Mouse (Mus musculus): ENCODE data around the gene Lrp11.
"Not testable (repeated sequence)": the region's sequence is repeated elsewhere in the genome, so short reads cannot be mapped to it uniquely, and the experiment has no call there.

Lrp11 gene

DNA sequence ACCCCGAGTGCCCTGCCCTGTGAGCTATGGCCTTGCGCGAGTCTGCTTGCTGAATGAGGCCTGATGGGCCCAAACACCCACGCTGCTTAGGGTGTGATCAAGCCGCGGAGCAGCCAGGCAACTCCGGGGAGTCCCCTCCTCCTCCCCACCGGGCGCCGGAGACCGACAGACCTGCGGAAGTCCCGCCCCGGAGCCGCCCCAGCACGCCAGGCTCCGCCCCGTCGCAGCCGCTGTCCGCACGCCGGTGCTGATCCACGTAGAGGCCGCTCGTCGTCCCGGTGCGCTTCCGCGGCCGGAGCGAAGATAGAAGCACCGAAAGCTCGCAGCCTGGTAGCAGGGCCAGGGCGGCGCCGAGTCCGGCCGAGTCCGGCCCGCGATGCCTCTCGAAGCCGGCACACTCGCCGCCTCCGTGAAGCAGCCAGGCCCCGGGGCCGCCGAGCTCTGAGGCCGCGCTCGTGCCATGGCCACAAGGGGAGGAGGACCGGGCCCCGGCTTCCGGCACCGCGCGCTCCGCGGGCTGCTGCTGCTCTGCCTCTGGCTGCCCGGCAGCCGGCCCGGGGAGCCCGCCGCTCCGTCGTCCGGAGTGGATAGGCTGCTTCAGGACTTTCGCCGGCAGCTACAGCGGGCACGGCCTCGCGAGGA, at the start of gene Lrp11:
Gene Lrp11 (plus strand): TSS at position 209 of the 642 bp plus-strand sequence.
- peak; percentile 93 to 98 for DNase-seq (ENCODE audit: inconsistent age in 2 of 2, low spot score in 1 of 2)

DNA sequence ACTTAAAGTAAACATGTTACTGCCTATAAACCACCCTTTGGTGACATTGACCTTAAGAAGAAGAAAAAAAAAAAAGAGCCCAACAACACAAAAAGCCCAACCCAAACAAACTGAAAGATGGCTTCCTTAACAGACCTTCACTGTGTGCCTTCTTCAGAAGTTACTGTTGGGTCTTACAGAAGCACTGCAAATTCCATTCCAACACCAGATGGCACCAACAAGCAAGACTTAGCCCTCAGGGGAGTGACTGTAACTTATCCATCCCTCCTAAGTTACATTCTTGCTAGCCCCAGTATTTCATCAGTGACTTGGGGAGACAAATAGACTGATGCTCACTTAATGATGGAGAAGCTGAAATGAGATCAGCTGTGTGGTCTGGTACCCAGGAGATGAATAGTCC, 11.6 kb upstream of the Lrp11 start:
- peak in 1 of 2 experiments; percentile 65 for DNase-seq (ENCODE audit: inconsistent age in 2 of 2, low spot score in 1 of 2)

DNA sequence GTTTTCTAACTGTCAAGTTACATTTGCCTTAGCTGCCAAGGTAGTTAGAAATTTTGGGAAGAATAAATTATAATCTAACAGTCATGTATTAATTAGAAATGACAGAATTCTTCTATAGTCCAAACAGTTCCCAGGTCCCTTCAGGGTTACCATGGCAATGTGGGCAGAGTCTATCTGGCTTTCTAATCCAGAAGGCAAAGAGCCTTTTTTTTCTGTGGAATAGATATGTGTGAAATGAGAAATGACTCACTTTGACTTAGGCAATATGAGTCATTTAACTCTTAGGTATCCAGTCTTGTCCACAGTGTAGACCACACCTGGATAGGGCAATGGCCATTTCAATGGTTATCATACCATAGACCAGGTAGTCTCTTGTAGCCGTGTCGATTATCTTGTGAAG, 8.2 kb upstream of the Lrp11 start:
- DNase-seq (ENCODE audit: inconsistent age in 2 of 2, low spot score in 1 of 2) = no peak

DNA sequence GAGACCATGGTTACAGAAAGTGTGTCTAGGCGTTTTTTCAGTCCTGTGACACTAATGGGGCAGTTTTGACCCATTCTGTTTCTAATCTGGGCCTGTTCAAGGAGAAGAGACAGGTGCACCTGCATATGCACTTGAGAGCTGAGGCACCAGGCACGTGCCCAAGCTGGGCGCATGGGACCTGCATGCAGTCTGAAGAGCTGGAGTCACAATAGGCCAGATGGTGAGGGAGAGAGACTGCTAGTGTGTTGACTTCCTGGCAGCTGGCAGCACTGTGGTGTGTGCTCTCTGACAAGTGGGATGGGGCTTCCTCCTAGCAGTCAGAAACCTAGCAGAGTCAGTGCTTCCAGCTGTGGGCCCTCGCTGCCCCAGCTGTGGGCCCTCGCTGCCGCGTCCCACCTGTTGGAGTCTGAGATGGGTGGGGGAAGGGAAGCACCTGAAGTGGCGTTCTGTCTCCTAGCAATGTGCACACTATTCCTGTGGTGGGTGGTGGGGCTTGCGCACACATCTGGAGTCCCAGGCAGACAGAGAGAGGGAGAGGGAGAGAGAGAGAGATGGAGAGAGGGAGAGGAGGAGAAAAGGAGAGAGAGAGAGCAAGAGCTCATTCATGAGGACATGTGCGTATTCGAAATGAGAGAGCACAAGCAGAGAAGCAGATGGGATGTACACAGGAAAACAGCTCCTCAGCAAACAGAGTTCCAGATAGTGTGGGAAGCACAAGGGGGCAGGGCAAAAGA, 7.3 kb upstream of the Lrp11 start:
- DNase-seq (ENCODE audit: inconsistent age in 2 of 2, low spot score in 1 of 2) = no peak

DNA sequence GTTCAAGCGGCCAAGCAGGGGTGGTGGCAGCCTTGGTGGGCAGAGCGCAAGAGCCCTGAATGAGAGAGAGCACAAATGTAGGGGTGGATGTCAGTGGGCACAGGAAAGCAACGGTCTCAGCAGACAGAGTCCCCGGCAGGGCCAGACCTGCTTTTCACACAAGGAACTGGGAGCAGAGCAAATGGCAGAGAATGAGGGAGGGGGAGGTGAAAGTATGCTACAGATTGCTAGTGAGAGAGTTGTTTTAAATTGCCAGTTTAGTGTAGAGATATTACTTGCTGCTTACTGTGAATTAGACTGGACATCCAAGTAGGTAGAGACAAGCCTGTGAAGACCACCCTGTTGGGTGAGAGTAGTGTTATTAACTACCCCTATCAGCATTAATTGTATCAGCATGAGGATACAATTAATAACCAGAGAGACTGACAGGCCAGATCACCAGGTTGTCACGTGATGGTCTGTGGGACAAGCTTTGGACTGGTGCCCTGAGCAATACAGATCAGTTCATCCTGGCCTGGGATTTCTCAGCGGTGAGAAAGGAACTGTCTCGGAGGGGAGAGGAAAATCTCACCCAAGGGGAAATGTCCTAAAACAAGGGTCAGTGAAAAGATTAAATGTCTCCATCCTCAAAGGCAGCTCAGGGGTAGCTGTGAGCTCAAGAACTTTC, 6.6 kb upstream of the Lrp11 start:
- DNase-seq (ENCODE audit: inconsistent age in 2 of 2, low spot score in 1 of 2) = peak in 1 of 2 experiments; percentile 41

DNA sequence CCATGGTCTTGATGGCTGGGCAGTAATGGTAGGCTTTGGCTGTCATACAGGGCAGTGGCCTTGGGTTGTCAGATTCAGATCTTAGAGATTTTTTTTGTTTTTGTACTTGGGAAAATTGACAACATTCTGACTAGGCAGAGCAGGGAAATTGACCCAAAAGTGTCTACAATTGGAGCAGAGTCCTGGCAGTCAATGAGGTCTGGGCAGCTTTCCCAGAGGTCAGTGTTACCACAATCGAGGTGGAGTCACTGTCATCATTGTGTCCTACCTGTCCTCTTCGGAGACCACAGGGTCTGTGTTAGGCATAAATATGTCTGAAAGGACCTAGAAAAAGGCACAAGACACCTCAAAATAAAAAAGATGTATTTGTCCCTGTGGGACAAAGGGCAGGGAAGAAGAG, 2.8 kb upstream of the Lrp11 start:
- DNase-seq (ENCODE audit: inconsistent age in 2 of 2, low spot score in 1 of 2) = no peak

DNA sequence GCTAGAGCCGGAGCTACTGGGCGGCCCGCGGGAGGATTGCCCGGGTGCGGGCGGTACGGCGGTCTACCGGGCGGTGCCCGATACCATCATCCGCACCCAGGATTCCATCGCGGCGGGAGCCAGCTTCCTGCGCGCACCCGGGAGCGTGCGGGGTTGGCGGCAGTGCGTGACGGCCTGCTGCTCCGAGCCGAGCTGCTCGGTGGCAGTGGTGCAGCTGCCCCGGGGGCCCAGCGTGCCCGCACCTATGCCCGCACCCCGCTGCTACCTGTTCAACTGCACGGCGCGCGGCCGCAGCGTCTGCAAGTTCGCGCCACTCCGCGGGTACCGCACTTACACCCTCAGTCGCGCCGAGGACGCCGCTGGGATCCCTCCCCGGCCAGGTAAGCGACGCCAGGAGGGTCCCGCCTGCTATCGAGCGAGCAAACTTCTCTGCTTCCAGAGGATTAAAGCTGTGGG, 662 bp downstream of the Lrp11 start:
- no peak for DNase-seq (ENCODE audit: inconsistent age in 2 of 2, low spot score in 1 of 2)

DNA sequence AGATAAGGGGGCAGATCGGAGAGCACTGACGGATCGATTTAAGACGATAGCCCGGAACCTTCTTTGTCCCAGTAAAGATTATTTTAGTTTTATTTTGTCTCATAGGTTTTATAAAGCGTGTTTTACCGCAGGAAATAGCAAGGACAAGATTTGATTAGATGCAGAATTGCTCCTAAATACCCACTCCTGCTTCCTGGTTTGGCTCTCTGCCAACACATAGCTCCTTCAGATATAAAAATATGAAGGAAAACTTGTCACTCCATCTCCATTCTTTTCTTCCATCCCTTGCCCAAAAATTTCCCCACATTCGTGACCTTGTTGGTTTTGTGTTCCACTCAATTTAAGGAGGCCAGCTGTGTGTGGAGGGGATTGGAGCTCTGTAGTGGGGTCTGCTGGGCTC, 1.2 kb downstream of the Lrp11 start:
- no peak for DNase-seq (ENCODE audit: inconsistent age in 2 of 2, low spot score in 1 of 2)

DNA sequence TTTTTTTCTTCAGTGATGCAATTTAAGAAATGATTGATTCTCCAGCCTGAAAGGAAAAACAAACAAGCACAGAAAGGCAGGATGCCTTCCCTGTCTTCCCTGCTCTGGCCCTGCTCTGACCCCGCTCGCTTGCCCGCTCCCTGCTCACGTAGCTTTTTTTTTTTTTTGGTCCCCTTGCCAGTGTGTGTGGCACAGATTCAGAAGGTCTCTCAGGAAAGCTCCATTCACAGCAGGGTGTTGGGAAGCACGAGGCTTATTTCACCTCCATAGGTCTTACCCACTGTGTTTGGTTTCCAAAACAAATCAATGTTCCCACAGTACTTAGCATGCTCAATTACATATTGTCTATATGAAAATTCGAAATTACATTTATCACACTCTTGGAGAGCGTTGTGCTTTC, 5.2 kb downstream of the Lrp11 start:
- DNase-seq (ENCODE audit: inconsistent age in 2 of 2, low spot score in 1 of 2) = no peak

DNA sequence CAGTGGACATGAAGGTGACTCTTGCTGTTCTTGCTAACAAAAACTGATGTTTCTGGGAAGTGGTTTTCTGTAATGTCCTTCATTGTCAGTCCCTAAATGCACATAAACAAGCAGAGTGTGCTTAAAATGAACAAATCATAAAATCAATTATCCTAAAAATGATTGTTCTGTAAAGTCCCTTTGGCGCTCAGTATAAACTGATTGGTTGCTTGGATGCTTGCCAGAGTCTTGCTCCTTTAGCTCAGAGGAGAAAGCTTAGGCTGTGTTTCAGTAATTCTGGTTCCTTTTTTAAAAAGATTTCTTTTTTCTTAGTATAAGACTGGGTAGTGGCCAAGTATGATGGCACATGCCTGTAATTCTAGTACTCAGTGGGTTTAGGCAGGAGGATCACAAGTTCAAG, 6.7 kb downstream of the Lrp11 start:
- no peak for DNase-seq (ENCODE audit: inconsistent age in 2 of 2, low spot score in 1 of 2)

DNA sequence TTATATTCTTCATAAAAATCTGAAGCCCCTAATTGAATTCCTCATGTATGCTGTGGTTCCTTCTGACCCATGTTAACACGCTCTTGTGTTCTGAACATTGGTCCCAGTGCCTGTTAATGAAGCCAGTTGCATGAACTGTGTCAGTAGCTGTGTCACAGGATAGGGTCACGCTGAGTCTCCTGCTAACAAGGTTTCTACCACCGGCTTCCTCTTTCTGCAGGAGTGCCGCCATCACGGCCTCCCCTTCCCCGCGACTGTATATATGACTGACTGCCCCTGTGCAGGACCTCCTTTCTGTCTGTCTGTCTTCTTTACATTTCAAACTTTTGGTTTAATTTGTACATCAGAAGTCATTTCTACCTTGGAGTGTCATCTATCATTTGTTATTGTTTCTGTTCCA, 8.6 kb downstream of the Lrp11 start:
- no peak for DNase-seq (ENCODE audit: inconsistent age in 2 of 2, low spot score in 1 of 2)

DNA sequence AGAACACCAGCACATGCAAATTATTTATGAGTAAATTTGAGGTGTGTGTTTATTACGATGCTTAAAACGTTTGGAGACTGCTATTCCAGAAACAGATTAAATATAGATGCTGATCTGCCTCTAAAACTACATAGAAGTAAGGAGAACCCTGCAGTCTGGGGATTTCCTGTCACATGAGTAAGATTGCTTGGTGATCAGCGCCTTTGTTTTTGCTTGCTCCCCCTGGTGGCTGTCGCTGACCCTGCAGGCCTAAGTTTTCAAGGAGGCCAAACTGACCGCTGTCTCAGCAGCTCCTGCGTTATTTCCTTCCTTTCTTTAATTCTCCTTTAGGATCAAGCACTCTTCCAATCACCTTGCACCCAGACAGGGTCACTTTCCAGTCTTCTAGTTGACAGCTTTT, 11.0 kb downstream of the Lrp11 start:
- DNase-seq (ENCODE audit: inconsistent age in 2 of 2, low spot score in 1 of 2) = peak; percentile 73 to 93

DNA sequence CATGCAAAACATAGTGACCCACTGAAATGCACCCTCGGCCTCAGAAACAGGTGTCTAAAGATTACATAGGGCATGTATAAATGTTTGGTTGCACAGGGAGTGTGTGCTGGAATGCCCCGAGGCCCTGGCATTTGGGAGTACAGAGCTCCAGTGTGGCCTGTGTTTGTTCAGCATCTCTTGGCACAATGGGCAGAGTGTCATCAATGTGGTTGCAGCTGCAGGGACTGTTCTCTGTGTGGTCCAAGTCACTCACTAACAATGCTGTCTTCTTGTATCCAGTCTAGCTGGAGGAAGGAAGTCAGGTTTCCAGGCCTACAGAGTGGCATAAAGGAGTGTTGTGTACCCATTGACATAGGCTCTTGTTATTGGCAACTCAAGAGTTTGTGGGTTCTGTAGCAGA, 15.6 kb downstream of the Lrp11 start:
- no peak for DNase-seq (ENCODE audit: inconsistent age in 2 of 2, low spot score in 1 of 2)

DNA sequence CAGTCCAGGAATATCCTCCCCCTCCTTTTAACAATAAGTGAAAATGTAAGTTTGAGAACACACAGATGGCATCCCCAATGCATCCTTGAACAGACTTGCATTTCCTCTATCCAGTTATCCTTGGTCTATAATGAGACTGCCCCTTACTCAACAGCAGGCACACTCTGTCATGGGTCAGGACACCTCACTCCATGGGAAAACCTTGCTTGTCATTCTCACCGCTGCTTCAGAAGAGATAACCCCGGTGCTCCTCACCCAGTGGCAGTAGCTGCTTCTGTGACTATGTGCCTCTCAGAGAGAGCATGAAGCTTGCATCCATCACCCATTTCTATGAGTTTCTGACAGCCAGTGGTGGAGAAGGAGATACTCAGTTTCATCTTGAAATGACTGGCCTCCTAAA, 16.8 kb downstream of the Lrp11 start:
- no peak for DNase-seq (ENCODE audit: inconsistent age in 2 of 2, low spot score in 1 of 2)

DNA sequence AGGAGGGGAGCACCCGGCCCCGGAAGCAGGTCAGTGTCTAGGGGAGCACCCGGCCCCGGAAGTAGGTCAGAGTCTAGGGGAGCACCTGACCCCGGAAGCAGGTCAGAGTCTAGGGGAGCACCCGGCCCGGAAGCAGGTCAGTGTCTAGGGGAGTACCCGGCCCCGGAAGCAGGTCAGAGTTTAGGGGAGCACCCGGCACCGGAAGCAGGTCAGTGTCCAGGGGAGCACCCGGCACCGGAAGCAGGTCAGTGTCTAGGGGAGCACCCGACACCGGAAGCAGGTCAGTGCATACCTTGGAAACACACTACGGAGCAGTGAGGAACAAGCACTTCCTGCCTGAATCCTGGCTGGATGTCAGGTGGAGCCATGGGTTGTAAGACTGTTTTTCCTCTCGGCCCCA, 19.0 kb downstream of the Lrp11 start:
- DNase-seq (ENCODE audit: inconsistent age in 2 of 2, low spot score in 1 of 2) = no peak

DNA sequence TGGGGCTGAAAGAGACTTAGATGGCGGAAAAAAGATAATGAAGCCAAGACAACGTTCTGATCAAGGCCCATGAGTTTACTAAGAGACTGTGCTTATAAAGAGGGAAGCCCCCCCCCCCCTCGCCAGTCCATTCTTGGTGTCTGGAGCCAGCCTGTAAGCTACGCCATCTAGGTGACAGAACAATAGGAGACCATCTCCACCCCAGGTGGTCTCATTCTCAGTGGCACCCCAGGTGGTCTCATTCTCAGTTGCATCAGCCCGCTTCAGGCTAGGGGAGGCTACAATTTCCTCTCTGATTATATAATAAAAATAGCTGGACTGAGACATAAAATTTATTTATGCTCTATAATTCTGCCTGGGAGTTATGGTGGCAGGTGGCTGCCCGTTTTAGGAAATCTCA, 22.0 kb downstream of the Lrp11 start:
- DNase-seq (ENCODE audit: inconsistent age in 2 of 2, low spot score in 1 of 2) = no peak

DNA sequence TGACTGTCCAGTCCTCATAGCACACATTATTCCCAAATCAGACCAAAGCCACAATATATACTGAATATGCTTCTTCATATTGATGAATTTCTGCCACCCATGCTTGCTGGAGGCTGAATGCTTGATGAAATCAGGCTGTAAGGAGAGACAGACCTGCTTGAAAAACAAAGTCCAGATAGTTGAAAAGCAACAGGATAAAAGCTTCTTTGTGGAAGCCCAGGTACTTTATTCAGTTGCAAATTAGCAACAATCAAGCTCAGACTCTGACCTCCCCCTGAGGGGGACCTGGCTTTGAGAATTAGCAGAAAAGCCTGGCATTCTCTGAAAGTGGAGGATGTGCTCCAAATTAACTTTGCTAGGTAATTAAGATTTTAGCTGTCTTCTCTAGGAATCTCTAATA, 22.6 kb downstream of the Lrp11 start:
- DNase-seq (ENCODE audit: inconsistent age in 2 of 2, low spot score in 1 of 2) = not testable (repeated sequence)

DNA sequence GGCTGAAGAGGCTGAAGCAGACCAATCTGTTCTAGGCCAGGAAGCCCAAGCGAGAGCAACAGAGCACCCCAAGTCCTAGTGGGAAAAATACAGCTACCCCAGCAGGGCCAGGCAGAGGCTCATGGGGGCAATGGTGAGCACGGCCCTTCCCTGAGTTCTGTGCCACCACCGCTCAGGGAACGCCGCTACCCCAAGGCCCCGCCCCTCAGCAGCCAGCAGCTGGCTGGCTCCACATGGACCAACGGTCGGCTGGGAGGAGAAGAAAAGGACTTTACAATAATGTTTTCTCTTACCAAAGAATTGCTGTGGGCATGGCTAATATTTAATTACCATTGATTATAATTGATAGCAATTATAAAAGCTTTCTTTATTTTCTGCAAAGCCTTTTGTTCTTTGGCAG, 25.2 kb downstream of the Lrp11 start:
- no peak for DNase-seq (ENCODE audit: inconsistent age in 2 of 2, low spot score in 1 of 2)

DNA sequence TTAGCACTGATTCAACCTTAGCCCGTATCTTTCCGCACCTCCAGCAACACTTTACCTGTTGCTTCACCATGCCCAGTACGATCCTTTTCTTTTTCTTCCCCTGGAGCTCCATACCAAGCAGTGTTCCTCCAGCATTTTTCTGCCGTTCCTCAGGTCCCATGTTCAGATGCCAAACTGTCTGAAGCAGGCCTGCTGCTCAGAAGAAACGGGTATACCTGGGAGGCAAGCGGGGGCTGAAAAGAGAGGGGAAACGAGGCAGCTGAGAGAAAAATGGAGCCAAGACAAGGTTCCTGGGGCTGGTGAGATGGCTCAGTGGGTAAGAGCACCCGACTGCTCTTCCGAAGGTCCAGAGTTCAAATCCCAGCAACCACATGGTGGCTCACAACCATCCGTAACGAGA, 27.5 kb downstream of the Lrp11 start:
- DNase-seq (ENCODE audit: inconsistent age in 2 of 2, low spot score in 1 of 2) = not testable (repeated sequence)

DNA sequence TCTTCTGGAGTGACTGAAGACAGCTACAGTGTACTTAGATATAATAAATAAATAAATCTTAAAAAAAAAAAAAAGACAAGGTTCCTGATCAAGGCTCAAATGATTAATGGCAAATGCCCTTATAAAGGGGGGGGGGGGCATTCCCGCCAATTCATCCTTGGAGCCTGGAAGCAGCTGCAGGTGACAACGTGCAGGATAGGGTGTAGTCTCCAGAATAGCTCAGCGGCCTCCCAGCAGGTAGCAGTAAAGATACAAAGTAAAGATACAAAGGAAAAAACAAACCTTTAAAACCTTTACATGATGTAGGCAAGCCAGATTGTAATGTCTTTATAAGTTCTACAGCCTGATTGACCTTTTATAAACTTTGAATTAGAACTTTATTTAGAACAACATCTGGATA, 28.0 kb downstream of the Lrp11 start:
- DNase-seq (ENCODE audit: inconsistent age in 2 of 2, low spot score in 1 of 2) = not testable (repeated sequence)

DNA sequence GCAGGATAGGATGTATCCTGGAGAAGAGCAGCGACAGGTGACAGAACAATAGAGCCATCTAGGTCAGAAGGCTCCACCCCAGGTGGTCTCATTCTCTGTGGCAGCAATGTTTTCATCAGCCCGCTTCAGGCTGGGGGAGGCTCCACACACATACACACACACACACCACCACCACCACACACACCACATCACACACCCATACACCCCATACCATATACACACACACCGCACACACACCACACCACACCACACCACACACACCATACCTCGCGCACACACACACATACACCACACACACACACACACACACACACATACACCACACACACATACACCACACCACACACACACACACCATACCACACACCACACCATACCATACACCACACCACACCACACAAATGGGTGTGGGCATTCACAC, 30.2 kb downstream of the Lrp11 start:
- DNase-seq (ENCODE audit: inconsistent age in 2 of 2, low spot score in 1 of 2) = no peak

DNA sequence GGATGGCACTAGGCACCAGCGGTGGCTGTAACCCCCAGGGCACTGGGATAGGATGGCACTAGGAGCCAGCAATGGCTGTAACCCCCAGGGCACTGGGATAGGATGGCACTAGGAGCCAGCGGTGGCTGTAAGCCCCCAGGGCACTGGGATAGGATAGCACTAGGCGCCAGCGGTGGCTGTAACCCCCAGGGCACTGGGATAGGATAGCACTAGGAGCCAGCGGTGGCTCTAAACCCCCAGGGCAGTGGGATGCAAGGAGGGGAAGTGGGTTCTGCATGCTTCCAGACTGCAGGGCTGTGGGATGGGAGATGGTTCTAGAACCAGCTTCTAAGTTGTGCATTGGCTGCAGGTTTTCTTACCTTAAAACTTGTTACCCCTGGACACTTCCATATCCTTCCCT, 31.1 kb downstream of the Lrp11 start:
- no peak for DNase-seq (ENCODE audit: inconsistent age in 2 of 2, low spot score in 1 of 2)

All from adrenal gland, adult (tissue).